Mouse (Mus musculus): ENCODE data around the gene Hoxa6.

DNA sequence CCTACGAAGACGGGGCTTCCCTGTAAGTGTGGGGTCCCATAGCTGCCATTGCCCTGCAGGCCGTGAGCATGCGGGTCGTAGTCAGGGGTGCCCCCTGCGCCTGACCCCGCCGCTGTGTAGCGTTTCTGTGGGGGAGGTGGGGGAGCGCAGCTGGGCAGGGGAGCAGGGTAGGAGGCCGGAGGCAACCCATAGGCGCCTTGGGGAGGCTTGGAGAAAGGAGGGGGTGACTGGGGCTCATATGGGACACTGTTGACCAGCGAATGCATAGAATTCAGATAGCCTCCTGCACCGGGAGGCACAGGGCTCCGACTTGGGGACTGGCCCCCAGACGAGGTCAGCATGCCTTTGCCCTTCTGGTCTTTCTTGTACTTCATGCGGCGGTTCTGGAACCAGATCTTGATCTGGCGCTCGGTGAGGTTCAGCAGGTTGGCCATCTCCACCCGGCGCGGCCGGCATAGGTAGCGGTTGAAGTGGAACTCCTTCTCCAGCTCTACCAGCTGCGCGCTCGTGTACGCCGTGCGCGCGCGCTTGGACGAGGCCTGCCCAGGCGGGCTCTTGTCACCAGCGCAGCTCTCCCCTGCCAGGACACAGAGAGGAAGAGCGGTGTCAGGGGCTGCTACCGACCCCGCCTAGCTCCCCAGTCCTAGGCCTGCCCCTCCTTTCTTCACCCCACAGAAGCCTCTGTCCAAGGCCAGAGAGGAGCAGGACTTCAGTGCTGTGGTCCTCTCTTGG is 38.2 kb downstream of the Hoxa6 start:
- TF ChIP-seq CTCF (conservative IDR thresholded peaks at IDR 0.05; ENCODE audit: low read length) (no peak), POU5F1 (IDR thresholded peaks at IDR 0.05; ENCODE audit: borderline replicate concordance, low read length) (no peak), NANOG (IDR thresholded peaks at IDR 0.05; ENCODE audit: borderline replicate concordance, low read length) (no peak)
